Mouse (Mus musculus) intestine, postnatal 0 days (tissue): ENCODE measurements around the gene Fosl1. TPM values are rescaled to one million over a fixed set of nuclear protein-coding genes. Genes with fewer than 3 reads are reported as not detected.

Experiments used
- ATAC-seq: fragments of 200-750 bp; cut with Nextera tagmentation; 2 replicates; pipeline ENCODE4 v1.8.0; 2017; ENCODE audit warnings: mild to moderate bottlenecking, moderate TSS enrichment, moderate library complexity
- H3K27ac ChIP-seq: fragments of 300-500 bp; sonication (generic); 2 replicates; pipeline ENCODE4 v1.5.1; 2014; ENCODE audit warnings: mild to moderate bottlenecking, low read depth, low read length, moderate library complexity
- H3K27me3 ChIP-seq: fragments of 300-500 bp; sonication (generic); replicated peaks from 2 replicates; pipeline ENCODE4 v1.6.1; 2014; ENCODE audit warnings: low read length, mixed read lengths; ENCODE audit not compliant: control insufficient read depth, insufficient read depth
- H3K36me3 ChIP-seq: fragments of 300-500 bp; sonication (generic); 2 replicates; pipeline ENCODE4 v1.6.1; 2014; ENCODE audit warnings: mild to moderate bottlenecking, moderate library complexity; ENCODE audit not compliant: control insufficient read depth, insufficient read depth
- H3K4me1 ChIP-seq: fragments of 300-500 bp; sonication (generic); replicated peaks from 2 replicates; pipeline ENCODE4 v1.6.1; 2014; ENCODE audit warnings: antibody characterized with exemption, low read length, mixed read lengths; ENCODE audit not compliant: control insufficient read depth, insufficient read depth
- H3K4me2 ChIP-seq: fragments of 300-500 bp; sonication (generic); replicated peaks from 2 replicates; pipeline ENCODE4 v1.6.1; 2014; ENCODE audit warnings: low read depth, mild to moderate bottlenecking, moderate library complexity
- H3K4me3 ChIP-seq: fragments of 300-500 bp; sonication (generic); 2 replicates; pipeline ENCODE4 v1.5.1; 2014; ENCODE audit warnings: low read depth, low read length
- H3K9ac ChIP-seq: fragments of 300-500 bp; sonication (generic); 2 replicates; pipeline ENCODE4 v1.6.1; 2014; ENCODE audit warnings: mild to moderate bottlenecking, low read depth, low read length
- H3K9me3 ChIP-seq: fragments of 300-500 bp; sonication (generic); 2 replicates; pipeline ENCODE4 v1.6.1; 2016; ENCODE audit warnings: mixed run types; ENCODE audit not compliant: control insufficient read depth
- CTCF ChIP-seq: sonication (generic); IDR thresholded peaks from 2 replicates; pipeline ENCODE4 v1.5.1; 2016; ENCODE audit warnings: low read depth, mild to moderate bottlenecking, control low read depth, antibody characterized with exemption, moderate library complexity
- WGBS: fragments of 180-500 bp; shearing (Covaris S2); extraction: QIAGEN DNeasy Blood & Tissue Kit; methylation state at CpG from one replicate; pipeline ENCODE4 v1.1.7; 2014; 5-methylcytosine and 5-hydroxymethylcytosine counted together
- polyA plus RNA-seq: library from polyadenylated mRNA; unstranded; fragments of >200 nt; fragmentation: Nextera tagmentation; extraction: Ambion mirVana; gene quantifications from 2 replicates; pipeline ENCODE4 v1.2.1, GENCODE M21; 2015

The Fosl1 gene
- polyA plus RNA-seq, 1 experiment from 2014 or later = not detected

DNA sequence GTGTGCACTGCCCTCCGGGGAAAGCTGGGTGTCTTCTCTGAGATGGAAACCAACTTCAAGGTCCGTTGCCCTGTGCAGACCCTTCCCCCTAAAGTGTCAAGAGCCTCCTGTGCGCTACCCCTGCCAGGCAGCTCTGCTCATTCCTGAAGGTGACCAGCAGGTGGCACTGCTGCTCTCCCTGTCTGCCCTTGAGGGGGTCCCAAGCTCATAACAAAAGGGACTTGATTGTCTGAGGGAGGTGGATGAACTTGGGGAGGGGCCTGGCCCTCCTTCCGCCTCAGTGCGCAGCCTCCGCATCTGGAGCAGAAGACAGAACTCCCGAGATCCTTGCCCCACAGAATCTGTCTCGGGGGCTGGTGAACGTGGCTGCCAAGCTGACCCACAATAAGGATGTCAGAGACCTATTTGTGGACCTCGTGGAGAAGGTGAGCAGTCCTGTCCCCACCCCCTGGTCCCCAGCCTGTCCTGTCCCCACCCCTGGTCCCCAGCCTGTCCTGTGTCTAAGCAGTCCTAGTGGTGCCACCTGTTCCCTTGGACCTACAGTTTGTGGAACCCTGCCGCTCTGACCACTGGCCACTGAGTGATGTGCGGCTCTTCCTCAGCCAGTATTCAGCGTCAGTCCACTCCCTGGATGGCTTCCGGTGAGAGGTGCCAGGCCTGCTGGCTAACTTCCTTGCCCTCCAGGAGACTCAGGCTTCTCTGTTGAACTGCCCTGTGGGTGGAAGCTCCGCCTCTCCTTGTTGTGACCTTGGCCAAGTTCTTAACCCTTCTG is 16.6 kb downstream of the Fosl1 start:
- Histone ChIP-seq H3K9ac (no peak overlapping the region), H3K27me3 (no peaks in the 10 kb centered on the region), H3K36me3 (peaks cover 53% of the 10 kb centered on the region), H3K4me1 (peaks cover 4% of the 10 kb centered on the region; the same call in 1 of the 2 replicates), H3K4me3 (no peak overlapping the region), H3K9me3 (no peaks in the 10 kb centered on the region), H3K27ac (no peak overlapping the region), H3K4me2 (peak overlapping the region; percentile 17)
- TF ChIP-seq CTCF = peak; percentile 94
- ATAC-seq = no peak
- WGBS = 45% methylated on average over 15 of the region's 15 CpGs

DNA sequence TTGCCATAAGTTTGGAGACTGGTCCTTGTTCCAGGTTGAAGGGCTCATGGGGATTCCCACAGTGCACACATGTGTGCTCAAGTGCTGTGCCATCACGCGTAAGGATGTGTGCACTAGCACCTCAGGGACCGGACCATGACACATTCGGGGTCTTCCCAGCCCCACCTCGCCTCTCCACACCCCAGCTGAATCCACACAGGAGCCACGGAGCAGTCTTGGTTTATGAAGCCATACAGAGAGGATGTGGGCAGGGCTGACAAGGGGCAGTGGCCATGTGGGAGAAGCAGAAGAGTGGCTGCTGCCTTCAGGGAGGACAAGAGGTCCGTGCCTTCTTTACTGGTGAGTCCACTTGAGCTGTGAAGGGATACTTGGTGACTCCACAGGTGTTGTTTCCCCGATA is 17.7 kb downstream of the Fosl1 start:
- Histone ChIP-seq H3K9ac (no peak overlapping the region), H3K4me3 (no peak overlapping the region), H3K4me2 (no peak overlapping the region), H3K27ac (no peak overlapping the region), H3K36me3 (peaks cover 53% of the 10 kb centered on the region), H3K4me1 (peaks cover 2% of the 10 kb centered on the region; the same call in 1 of the 2 replicates), H3K27me3 (no peaks in the 10 kb centered on the region), H3K9me3 (no peaks in the 10 kb centered on the region)
- 98% methylated on average over 8 of the region's 8 CpGs for WGBS
- ATAC-seq = no peak
- TF ChIP-seq CTCF = no peak

DNA sequence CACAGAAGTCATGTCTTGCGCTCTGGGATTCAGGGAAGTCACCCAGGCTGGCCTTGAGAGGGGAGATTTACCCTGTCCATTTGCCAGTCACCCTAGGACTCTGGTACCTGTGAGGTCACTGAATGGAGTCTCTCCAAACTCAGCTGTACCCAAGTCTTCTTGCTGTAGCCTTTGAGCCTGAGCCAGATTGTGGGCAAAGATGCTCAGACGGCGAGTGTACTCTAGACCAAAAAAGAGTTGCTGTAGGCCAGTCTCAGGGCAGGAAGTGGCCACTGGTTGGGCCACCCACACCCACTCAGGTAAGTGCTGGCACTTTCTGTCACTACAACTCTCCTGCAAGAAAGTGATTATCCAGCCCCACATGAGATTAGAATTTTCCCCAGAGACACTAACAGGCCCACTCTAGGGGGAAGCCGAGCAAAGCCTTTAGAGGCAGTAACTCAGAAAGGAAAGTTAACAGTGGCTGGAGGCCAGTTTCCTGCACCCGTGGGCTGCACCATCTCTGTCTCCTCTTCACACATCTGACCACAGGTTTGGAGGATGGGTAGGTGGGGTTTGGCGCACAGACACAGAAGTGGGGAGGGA is 19.7 kb downstream of the Fosl1 start:
- peaks cover 53% of the 10 kb centered on the region for H3K36me3 ChIP-seq
- H3K4me2 ChIP-seq = no peak overlapping the region
- 90% methylated on average over 6 of the region's 6 CpGs for WGBS
- ATAC-seq = no peak
- no peak overlapping the region for H3K4me3 ChIP-seq
- no peaks in the 10 kb centered on the region for H3K4me1 ChIP-seq
- no peaks in the 10 kb centered on the region for H3K9me3 ChIP-seq
- H3K27ac ChIP-seq = no peak overlapping the region
- TF ChIP-seq CTCF = no peak
- H3K9ac ChIP-seq = no peak overlapping the region
- H3K27me3 ChIP-seq = no peaks in the 10 kb centered on the region

DNA sequence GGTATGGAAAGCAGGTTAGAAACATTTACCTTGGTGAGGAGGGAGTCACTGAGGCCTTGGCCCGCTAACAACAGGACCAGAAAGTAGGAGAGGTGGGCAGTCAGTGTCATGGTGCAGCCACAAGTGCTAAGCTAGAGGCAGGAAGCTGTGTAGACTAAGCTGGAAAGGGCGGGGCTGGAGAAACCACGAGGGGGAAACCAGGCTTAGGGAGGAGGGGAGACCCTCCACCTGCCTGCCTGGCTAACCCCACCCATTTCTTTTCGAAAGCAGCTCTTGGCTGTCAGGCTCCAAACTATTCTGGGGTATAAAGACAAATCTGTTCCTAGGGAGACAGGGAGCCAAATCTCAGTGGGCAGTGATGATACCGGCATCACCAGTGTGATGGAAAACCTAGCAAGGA is 21.0 kb downstream of the Fosl1 start, which contains the start of gene Ctsw:
Gene Ctsw, minus strand, starts transcription at position 134 of the 400 bp plus-strand sequence.
- no peaks in the 10 kb centered on the region for H3K4me1 ChIP-seq
- peaks cover 42% of the 10 kb centered on the region for H3K36me3 ChIP-seq
- H3K9ac ChIP-seq = no peak within 1 kb of the TSS
- TF ChIP-seq CTCF = no peak
- ATAC-seq = no peak
- no peak within 1 kb of the TSS for H3K4me3 ChIP-seq
- WGBS = 47% methylated on average over 5 of the region's 5 CpGs
- no peak within 1 kb of the TSS for H3K27ac ChIP-seq
- no peaks in the 10 kb centered on the region for H3K9me3 ChIP-seq
- H3K4me2 ChIP-seq = no peak within 1 kb of the TSS
- H3K27me3 ChIP-seq = no peaks in the 10 kb centered on the region

DNA sequence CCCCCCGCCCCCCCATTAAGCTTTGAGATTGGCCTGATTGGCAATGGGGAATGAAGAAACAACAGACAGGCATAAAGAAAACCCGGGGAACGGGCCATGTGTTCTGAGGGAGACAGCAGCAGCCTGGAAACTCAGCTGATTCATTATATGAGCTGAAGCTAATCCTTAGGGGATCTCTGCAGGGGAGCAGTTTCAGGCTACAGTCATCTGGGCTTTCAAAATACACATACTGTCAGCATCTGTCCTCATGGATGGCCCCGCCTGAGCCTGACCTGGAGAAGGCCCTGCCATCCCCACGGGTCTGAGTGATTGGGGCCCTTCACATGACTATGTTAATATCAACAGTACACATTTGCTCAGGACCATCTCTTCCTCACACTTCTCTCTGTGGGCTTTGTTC is 24.5 kb downstream of the Fosl1 start:
- TF ChIP-seq CTCF = no peak
- WGBS = 60% methylated on average over 5 of the region's 5 CpGs

DNA sequence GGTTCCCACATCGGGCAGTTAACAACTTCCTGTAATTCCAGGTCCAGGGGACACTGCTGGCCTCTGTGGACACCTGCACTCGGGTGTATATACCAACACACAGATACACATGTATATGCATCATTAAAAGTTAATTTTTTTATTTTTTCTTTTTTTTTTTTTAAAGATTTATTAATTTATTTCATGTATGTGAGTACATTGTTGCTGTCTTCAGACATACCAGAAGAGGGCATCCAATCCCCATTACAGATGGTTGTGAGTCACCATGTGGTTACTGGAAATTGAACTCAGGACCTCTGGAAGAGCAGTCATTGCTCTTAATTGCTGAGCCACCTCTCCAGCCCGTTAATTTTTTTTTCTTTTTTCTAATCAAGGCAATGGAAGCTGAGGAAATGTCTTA is 25.5 kb downstream of the Fosl1 start:
- ATAC-seq = no peak
- Histone ChIP-seq H3K36me3 (peaks cover 3% of the 10 kb centered on the region; the same call in 1 of the 2 replicates), H3K27ac (no peak overlapping the region), H3K4me1 (no peaks in the 10 kb centered on the region), H3K9me3 (no peaks in the 10 kb centered on the region), H3K4me2 (no peak overlapping the region), H3K27me3 (no peaks in the 10 kb centered on the region), H3K9ac (no peak overlapping the region), H3K4me3 (no peak overlapping the region)
- WGBS = 78% methylated on average over 3 of the region's 3 CpGs
- TF ChIP-seq CTCF = peak; percentile 53

More for the DNA sequence above, 24.5 kb downstream of the Fosl1 start:
- H3K9me3 ChIP-seq = no peaks in the 10 kb centered on the region
- H3K4me1 ChIP-seq = no peaks in the 10 kb centered on the region
- H3K27me3 ChIP-seq = no peaks in the 10 kb centered on the region
- H3K4me2 ChIP-seq = no peak overlapping the region
- H3K36me3 ChIP-seq = peaks cover 10% of the 10 kb centered on the region; the same call in 1 of the 2 replicates
- no peak for ATAC-seq
- no peak overlapping the region for H3K27ac ChIP-seq
- H3K4me3 ChIP-seq = no peak overlapping the region
- H3K9ac ChIP-seq = no peak overlapping the region
